Mouse (Mus musculus) ES-Bruce4 (cell line): Measurements from ENCODE around the gene Lsm10.

Experiments used
- CTCF ChIP-seq: IDR thresholded peaks from one replicate; pipeline ENCODE4 v1.8.1; 2011; ENCODE audit warnings: low read depth, low read length
- EP300 ChIP-seq: IDR thresholded peaks from 2 replicates; pipeline ENCODE4 v1.6.1; 2011; ENCODE audit warnings: low read depth, low read length; ENCODE audit not compliant: insufficient read depth
- POLR2A ChIP-seq: IDR thresholded peaks from one replicate; pipeline ENCODE4 v1.8.1; 2011; ENCODE audit warnings: low read length; ENCODE audit not compliant: insufficient read depth

DNA sequence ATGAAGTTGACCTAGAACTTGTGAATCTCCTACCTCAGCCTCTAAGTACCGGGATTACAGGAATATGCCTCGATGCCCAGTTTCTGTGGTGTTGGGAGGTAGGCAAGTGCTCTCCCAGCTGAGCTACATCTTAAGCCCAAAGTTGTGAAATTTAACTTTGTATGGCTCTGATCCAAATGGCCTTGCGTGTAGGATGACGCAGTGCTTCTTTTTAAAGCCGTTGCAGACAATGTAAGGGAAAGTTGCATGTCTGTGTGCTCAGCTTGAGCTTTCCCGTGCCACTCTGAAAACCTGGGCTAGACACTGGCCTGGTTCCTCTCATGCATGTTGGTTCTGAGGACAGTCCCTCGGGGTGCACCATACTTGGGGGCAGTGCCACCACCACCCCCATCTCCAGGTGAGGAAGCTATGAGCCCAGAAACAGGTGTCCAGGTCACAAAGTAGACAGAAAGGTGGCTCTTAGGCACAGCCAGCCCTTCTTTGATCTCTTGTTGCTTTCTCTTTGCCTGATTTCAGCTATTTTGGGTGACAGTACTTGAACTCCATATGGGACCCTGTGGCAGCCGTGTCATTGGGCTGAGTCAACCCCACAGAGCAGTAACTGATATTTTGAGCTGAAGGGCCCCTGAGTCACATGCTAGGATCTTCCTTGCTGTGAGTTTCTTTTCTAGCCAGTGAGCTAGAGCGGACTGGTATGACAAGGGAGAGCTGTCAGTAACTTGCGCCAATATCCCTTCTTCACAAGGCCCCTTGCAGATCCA is 13.4 kb downstream of the Lsm10 start:
- TF ChIP-seq CTCF (no peak), EP300 (no peak), POLR2A (no peak)
